Mouse (Mus musculus) testis, postnatal 14 days (tissue): Measurements from ENCODE around the gene Cdk5.
"Not testable (repeated sequence)": the region's sequence is repeated elsewhere in the genome, so short reads cannot be mapped to it uniquely, and the experiment has no call there.

Experiments
- DNase-seq: peaks from one replicate; pipeline ENCODE4 v3.0.0; 2021; ENCODE audit warnings: low spot score

Gene Cdk5

DNA sequence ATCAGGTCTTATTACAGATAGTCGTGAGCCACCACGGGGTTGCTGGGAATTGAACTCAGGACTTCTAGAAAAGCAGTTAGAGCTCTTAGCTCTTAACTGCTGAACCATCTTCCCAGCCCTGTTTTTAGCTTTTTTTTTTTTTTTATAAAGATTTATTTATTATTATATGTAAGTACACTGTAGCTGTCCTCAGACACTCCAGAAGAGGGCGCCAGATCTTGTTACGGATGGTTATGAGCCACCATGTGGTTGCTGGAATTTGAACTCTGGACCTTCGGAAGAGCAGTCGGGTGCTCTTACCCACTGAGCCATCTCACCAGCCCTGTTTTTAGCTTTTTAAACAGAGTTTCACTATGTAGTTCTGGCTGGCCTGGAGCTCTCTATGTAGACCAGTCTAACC is 27.1 kb downstream of the Cdk5 start:
- not testable (repeated sequence) for DNase-seq

DNA sequence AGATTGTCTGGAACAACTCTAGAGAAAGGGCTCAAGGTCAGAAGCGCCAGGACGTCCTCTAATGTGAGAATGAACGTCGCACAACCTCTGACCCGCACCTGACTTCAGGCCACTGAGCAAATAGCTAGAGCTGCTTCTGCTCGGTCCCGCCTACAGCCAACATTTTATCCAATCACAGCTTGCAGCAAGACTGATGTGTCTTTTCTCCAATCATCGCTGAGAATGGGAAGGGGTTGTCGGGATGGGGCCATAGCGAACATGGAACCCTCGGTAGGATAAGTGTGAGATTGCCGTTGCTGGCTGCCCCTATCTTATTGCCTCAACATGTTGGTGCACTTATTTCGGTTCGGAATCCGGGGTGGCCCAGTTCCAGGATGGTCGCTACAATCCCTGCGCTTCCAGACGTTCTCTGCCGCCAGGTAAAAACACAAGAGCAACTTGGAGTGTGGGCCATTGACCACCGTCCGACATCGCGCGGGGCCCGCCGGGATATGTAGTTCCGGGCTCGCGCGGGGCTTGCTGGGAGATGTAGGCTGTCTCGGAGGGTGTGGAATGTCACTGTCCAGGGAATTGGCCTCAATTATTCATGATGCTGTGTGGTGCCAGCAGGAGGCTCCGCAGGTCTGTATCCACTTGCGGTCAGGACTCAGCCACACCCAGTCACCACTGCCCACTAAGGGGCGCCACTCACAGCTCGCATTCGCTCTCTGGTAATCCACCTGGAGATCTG is 29.0 kb downstream of the Cdk5 start:
- peak; percentile 96 for DNase-seq

DNA sequence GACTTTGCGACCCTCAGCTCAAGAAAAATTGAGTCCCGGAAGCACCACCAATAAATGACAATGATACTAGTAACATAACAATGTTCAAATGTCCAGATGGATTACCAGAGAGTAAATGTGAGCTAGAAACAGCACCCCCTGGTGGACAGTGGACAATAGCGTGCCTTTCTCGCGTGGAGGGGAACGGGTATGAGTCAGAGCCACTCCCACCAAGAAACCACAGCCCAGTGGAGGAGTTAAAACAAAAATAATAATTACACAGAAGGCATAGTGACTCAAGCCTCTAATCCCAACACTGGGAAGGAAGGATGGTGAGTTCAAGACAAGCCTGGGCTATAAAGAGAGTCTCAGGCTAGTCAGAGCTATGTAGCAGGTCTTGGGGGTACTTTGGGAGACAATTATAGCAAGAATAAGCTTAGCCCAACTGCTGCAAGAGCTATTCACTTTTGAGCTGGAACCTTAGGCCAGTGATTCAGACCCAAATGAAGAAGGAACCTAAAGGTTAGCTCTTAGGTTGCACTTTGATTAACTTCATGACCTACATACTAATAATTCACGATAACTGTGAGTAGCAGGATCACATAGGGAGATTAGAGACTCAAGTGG is 29.8 kb downstream of the Cdk5 start, which contains the start of gene Abcb8:
Abcb8 (plus strand) TSS at position 272 of the 606 bp plus-strand sequence.
- peak; percentile 72 for DNase-seq

DNA sequence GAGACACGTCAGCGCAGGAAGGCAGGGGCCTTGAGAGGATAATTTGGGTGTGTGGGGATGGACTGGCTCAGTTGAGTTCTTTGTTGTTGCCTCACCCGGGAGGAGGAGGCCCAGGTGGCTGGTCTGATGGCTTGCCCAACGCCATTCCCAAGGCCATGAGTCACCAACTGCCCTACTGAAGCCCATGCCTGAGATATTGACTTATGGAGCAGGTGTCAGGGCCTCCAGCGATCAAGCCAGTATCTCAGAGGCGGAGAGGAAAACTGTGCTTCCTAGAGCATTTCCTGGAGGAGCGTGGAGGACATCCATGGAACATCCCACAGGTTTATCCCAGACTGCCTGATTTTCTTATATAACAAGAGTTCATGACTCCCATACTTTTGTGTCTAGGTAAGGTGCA is 30.6 kb downstream of the Cdk5 start:
- DNase-seq: no peak

DNA sequence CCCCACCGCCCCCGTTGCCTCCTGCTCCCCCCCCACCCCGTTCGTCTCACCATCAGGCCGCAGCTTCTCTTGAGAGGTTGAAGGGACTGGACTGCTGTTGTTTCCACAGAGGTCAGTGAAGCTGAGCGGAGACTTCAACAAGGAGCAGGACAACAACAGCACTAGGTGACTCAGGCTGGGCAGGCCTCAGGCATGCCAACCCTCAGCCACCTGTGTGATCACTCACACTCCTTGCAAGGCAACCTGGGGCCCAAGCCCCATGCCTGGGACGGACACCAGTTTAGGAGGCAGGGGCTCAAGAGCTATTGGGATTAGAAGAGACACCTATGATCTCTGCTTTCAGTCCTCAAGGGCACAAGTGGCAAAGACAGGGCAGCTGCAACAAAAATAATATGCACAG is 31.5 kb downstream of the Cdk5 start, which contains the start of gene Atg9b:
Atg9b (minus strand) TSS at position 280 of the 400 bp plus-strand sequence.
- DNase-seq: no peak

DNA sequence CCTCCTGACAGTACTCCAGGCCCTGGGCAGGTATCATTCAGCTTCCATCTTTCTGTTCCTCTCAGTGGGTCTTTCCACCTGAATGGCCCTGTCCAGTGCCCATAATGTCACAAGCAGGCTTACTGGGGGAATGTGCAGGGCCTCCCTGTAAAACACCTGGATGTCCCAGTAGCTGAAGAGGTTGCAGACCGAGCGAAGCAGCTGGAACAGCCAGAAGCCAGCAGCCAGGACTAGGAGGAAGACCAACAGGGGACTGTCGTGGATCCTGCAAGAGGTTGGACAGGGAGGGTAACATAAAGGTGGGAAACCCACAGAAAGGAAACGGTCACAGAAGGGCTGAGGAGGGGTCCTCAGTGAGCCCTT is 33.7 kb downstream of the Cdk5 start:
- DNase-seq: no peak

DNA sequence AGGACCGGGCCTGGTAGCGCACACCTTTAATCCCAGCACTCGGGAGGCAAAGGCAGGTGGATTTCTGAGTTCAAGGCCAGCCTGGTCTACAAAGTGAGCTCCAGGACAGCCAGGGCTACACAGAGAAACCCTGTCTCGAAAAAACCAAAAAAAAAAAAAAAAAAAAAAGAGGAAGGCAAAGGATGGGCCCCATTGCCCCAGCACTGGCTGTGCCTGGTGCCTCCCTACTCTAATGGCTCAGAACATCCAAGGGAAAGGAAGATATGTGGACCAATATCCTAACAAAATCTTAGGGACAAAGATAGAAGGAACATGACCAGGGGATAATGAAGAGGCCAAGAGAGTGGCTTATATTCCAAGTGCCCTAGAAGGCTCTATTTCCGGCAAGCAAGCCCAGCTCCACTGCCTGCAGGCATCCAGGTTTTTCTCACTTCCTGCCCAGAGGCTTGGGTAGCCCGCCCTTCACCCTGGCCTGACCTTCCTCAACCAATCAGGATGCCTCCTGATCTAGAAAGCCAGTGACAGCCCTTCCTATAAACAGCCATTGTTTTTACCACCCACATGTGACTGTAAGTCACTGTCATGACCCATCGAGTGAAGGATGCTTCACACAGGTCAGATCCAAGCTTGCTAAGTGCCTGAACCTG is 34.2 kb downstream of the Cdk5 start:
- no peak for DNase-seq

DNA sequence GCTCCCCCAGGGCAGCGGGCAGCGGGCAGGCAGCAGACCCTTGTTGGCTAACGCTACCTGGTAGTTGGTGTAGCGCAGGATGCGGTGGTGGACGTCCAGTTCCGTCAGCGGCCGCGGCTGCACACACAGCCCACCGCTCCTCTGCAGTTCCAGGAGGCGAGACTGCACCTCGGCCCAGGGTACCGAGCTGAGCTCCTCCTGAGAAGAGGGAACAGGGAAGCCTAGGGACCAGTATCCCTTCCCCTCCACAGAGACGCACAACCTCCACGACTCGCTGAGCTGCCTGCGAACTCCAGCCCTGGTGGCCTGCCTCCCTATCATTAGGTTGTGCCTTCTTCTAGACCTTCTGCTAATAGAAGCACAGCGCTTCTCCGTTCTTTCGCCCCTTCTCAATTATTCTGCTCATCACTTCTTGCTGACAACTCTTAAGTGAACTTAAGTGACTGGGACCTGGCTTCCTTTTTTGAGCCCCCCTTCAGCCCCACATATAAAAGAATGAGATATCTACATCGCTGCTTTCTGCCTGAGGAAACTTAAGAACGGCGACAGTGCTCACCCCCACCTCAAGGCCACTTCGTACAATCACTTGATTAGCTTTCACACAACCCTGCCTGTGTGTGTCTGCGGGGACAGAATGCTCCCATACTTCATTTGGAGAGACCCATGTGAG is 34.9 kb downstream of the Cdk5 start:
- no peak for DNase-seq

DNA sequence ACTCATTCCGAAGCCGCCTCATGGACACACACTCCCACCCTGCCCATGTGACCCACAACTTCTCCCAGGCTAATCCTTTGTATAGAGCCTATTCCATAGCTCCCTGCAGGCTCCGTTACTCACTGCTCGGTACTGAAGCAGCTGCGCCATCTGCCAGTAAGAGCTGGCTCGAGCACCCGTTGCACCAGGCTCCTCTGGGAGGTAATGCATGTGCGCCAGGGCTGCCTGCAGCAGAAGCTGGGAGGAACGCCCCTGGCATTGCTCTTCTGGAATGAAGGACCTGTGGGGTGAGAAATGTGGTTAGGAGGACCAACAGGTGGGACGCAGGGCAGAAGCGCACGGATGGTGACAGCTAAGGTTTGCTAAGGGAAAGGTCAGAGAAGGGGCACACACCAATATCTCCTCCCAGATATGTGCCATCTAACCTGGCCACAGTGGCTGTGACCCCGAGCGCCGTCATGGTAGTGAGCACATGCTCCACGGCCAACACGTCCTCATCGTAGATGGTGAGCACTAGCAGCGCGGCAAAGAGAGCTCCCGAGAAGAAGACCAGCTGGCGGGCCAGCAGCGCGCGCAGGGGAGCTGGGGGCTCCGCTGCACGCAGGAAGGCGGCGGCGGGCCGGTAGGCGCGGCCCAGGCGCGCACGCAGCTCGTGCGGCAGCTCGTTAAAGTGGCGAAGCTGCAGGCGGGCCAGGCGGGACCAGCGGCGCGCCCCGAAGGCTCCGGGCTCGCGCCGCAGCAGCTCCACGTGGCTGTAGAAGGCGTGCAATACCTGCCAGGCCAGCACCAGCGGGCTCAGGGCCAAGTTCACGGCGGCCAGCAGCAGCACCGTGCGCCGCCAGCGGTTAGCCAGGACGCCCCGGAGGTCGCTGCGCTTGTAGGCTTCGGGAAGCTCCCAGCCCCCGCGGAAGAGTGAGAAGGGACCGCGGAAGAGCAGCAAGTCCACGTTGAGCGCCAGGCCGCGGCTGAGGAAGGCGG is 35.8 kb downstream of the Cdk5 start:
- peak; percentile 63 for DNase-seq

DNA sequence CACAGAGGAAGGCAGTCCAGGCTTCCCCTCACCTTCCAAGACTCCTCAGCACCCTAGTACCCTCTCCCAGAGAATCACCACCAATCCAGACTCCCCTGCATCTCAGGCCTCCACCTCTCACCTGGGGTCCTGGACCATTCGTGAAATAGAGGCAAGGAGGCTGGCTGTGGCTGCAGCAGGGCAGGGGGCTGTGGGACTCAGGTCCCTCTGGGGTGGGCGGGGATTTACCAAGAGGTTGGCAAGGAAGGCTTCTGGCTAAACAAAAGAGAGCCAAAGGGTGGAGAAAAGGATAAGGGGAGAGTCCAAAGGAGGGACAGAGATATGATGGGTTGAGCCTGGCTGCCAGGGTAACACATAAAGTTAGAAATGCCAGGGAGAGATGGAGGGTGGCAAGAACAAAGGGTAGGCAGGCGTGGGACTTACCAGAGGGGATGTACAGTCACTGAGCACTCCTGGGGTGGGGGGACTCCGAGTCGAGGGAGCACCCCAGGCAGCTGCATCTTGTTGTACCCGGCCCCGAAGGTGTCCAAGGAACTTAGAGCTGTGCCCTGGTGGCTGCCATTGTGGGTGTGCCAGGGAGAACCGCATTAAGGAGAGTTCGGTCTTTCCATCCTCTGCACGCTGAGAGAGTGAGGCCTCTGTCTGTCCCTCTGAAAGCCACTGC is 37.3 kb downstream of the Cdk5 start:
- DNase-seq: no peak

DNA sequence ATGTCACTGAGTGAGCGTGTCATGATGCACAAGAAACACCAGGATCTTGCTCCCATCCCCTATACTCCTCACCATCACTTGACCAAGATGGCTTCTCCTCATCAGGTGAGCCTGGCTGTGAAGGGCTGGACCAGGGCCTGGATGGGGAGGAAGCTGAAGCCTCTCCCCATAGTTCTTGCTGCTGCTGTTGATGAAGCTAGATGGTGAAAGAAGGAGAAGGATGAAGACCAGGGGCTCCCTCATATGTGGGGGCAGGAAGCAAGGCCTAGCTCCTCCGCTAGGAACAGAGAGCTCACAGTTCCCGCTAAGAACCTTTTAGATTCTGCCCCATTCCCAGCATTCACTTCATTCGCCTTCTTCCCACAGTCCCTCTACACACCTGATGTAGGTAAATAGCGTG is 38.0 kb downstream of the Cdk5 start:
- no peak for DNase-seq

DNA sequence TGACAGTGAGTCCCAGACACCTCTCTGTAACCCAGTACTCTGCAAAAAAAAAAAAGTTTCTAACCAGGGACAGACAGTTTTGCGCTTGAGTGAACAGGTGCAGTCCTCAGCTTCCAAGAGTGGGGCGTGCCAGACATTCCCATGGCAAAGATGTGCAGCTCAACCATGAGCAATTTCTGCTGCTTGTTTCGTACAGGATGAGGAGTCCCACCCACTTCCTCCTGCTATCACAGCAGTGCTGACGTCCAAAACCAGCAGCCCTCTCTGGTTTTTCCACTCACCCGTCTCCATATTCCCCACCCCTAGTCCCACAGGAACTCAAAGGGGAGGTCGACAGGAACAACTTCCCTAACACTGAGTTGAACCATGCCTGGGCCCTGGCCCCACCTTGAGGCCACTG is 38.9 kb downstream of the Cdk5 start:
- DNase-seq: no peak

DNA sequence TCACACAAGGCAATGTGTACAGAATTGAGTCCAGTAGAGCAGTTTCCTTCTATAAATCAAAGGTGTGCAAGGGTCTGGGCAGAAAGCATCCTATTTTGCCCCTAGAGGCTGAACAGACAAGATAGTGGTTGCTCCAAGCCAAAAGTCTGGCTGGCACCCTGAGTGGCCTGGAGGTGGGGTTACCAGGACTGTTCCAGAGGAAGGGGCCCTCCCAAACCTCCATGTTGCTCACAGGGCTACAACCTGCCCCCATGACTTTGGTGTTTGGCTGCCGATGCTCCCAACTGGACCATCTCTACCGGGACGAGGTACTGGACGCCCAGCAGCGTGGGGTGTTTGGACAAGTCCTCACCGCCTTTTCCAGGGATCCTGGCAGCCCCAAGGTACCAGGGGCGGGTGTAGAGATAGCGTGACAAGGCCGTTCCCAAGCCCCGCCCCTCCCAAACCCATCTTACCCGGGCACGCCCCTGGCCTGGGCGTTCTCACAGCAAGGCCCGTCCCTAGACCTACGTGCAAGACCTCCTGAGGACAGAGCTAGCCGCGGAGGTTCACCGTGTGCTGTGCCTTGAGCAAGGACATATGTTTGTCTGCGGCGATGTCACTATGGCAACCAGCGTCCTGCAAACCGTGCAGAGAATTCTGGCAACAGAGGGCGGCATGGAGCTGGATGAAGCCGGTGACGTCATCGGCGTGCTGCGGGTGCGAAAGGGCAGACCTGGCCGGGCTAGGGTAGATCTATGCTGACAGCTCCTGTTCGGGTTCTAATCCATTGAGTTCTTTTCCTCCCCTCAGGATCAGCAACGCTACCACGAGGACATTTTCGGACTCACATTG is 40.1 kb downstream of the Cdk5 start:
- DNase-seq: peak; percentile 88

DNA sequence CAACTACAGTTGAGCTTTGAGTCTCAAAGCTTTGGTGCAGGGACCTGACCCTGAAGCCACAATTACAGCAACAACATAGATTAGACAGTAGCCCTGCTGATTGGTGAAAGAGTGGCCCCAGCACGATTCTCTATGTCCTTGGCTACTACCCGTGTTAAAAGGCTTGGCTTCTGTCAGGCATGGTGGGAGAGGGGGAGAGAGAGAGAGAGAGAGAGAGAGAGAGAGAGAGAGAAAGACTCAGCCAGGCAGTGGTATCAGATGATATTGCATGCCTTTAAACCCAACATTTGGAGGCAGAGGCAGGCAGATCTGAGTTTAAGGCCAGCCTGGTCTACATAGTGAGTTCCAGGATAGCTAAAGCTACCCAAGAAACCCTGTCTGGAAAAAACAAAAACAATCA is 41.3 kb downstream of the Cdk5 start:
- DNase-seq: no peak

DNA sequence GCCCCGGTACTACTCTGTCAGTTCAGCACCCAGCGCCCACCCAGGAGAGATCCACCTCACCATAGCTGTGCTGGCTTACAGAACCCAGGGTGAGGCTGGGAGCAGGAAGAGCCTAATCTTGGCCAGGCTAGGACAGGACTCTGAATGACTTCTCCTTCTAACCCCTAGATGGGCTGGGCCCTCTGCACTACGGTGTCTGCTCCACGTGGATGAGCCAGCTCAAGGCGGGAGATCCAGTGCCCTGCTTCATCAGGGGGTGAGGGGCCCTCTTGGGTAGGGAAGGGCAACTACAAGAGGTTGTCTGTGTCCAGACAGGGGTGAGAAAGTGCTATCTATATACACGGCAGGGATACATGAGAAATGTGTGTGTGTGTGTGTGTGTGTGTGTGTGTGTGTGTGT is 41.8 kb downstream of the Cdk5 start:
- DNase-seq: no peak

DNA sequence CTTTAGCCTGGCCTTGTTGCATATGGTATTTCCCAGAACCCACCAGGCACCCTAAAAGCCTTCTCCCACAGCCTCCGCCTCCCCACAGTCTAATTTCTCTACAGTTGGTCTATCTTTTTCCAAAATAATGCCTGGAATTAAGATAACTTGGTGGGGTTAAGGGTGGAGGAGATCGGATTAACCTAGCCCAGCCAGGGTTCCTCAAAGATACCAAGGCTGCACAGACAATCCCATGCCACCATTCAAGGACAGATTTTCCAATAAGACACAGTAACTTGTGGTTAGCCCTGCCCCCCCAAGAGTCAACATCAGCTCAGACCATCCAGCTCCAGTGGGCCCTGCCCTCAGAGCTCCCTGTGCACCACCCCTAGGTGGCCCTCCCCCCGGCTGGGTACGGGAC is 42.8 kb downstream of the Cdk5 start:
- no peak for DNase-seq

DNA sequence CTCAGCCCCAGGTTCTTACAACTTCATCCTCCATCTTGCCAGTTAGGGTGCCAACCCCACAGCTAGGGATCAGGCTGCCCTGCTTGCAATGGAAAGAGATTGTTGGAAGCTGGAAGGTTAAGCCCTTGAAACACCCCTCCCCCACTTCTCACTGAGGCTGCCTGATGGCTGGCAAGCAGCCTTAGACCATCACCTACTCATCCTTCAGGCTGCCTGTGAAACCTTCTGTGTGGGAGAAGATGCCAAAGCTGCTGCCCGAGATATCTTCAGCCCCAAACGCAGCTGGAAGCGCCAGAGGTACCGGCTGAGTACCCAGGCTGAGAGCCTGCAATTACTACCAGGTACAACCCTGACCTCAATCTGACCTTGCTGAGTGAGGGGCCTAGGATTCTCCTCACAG is 43.8 kb downstream of the Cdk5 start:
- DNase-seq: no peak

DNA sequence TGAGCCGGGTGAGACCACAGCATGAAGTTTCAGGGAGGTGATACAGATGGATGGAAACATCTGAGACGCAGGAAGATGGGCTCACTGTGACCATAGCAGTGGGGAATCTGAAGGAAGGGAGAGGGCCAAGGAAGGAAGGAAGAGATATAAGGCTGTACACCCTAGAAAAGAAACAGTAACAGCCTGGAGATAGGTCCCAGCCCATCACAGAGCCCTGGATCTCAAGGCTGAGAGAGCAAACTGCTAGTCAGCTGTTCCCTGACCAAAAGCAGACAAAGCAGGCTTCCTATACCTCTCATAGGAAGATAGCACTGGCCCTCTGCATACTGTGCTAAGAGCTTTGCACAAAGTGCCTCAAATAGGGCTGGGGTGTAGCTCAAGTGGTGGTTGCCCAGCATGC is 44.6 kb downstream of the Cdk5 start:
- DNase-seq: no peak

DNA sequence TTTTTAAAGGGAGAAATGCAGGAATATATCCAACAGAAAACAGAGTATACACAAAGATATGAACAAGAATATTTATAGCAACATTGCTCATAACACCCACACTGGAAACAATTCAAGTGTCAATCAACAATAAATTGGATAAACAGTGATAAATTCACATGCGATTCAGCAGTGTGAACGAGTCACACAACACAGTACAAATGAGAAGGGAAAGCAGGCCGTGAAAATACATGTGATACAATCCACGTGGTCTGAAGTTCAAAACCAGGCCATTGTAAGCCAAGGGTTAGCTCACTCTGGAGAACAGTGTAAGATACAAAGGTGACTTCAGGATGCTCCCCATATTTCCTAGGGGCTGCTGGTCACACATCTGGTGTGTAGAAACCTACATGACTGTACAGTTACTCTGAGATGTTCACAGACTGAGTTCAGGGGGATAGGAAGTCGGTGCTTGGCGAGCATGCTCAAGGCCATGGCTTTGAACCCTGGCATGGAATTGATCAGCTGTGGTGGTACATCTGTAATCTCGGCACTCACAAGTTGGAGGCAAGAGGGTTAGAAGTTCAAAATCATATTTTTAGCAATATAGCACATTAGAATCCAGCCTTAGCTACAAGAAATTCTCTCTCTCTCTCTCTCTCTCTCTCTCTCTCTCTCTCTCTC is 48.5 kb downstream of the Cdk5 start:
- no peak for DNase-seq

DNA sequence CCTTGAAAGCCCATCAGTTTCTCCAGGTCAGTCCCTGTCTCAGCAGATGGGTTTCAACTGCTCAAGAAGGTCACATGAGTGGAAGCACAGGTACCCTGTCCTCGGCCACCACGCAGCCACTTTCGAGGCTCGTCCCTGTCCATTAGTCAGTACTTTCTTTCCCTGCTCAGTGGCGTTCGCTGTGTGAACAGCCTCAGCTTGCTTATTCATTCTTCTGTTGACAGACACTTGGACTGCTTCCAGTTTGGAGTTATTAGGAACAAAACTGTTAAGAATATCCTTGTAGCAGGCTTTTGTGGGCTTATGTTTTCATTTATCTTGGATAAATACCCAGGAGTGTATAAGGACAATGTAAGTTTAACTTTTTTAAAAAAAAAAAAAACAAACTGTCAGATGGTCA is 49.1 kb downstream of the Cdk5 start:
- no peak for DNase-seq
